Mouse (Mus musculus) thymus, postnatal 0 days (tissue): Measurements from ENCODE around the gene Ak1. TPM values are rescaled to one million over a fixed set of nuclear protein-coding genes. Genes with fewer than 3 reads are reported as not detected.
A peak's percentile ranks its signal among the peaks of the same experiment; 100 is the strongest.

ENCODE experiments used
- DNase-seq: peaks from one replicate; pipeline ENCODE4 v3.0.0-alpha.2; 2015; ENCODE audit warnings: low spot score
- polyA plus RNA-seq: library from polyadenylated mRNA; unstranded; fragments of >200 nt; fragmentation: Nextera tagmentation; extraction: Ambion mirVana; gene quantifications from 2 replicates; pipeline ENCODE4 v1.2.1, GENCODE M21; 2015

The Ak1 gene
- polyA plus RNA-seq, 1 experiment from 2014 or later = 2.4 TPM

DNA sequence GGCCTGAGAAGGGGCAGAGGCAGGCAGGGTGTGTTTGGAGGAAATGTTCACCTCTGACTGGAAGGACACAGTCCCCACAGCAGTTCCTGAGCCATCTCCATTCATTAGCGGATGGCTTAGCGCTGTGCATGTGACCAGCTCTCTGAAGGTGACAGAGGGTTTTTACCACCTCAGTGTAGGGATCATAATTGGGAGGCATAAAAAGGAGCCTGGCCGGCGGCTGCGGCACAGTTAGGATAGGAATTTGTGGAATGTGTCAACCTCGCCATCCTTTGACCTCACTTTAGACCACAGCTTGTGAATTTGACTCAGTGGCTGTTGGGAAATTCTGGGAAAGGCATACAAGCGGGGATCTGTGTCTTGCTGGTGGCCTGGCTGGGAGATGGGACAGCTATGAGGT lies 32.2 kb downstream of the Ak1 start:
- DNase-seq = no peak

DNA sequence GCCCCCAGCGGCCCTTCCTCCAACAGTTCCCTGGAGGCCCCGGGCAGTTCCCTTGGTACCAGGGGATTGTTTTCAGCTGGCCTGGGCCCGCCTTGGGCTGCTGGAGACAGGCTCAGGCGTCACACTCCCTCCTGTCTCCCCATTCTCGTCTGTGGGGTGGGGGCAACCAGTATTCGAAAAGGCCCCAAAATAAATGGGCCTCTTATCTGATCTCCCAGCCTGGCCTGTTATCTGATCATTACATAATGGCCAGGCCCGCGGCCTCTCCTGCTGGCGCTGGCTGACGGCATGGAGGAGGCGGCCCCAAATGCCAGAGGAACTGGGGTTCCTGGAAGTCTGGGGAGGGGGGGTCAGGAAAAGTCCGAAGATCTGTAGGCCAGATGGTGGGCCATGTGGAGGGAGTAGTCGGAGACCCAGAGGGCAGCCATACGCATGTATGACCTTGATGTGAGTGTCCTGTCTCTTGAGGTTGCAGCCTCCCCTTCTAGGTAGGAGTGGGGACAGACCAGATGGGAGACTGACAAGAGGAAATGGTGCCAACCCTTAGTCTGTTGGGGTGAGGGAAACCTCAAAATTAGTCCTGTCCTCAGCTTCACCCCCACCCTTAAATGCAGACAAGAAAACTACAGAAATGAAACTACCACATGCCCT lies 33.3 kb downstream of the Ak1 start:
- DNase-seq = no peak

DNA sequence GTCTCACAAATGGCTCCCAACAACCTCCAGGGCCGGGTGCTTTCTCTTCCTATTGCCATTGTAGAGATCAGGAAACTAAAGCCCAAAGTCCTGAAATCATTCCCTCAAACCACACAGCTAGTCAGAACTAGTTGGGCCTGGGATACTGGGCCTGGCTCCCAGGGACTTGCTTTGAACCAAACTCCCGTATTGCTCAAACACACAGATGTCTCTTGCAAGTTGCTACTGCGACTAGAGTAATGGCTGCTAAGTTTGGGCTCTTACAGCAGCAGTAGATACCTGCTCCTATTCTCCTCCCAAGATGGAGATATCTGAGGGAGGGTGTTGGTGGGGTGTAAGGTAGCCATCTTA lies 33.8 kb downstream of the Ak1 start:
- no peak for DNase-seq

DNA sequence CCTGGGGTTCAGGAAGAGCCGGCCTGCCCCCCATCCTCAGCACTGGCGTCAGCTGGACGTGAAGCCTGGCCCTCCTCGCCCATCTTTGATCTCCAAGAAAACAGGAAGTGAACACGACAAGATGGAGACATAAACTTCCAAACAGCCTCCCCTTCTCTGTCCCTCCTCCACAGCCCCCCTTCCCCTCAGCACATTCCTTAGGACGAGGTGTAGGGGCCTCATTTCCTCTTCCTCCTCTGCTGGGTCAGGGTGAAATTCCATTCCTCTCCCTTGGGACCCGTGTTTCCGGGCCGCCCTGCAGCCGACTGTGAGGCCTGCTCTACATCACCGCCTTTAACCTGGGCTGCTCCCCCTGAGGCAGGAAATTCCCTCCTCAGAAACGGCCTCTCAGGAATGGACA lies 34.3 kb downstream of the Ak1 start:
- no peak for DNase-seq

DNA sequence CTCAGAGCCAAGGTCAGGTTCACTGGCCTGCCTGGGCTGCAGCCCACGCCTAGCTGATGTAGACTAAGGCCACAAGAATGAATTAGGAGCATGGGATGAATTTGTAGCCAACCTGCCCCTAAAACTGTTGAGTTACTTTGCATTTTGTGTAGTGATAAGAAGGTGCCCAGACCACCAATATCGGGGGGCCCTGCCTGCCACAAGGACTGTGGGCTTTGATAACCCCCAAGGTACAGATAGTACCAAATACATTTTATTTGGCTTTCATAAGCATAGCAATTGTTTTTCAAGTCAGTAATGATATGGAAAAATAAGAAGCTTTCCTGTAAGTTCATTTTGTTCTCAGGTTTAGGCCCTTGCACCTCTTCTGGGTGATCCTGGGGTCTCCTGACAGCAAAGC lies 37.3 kb downstream of the Ak1 start:
- no peak for DNase-seq

DNA sequence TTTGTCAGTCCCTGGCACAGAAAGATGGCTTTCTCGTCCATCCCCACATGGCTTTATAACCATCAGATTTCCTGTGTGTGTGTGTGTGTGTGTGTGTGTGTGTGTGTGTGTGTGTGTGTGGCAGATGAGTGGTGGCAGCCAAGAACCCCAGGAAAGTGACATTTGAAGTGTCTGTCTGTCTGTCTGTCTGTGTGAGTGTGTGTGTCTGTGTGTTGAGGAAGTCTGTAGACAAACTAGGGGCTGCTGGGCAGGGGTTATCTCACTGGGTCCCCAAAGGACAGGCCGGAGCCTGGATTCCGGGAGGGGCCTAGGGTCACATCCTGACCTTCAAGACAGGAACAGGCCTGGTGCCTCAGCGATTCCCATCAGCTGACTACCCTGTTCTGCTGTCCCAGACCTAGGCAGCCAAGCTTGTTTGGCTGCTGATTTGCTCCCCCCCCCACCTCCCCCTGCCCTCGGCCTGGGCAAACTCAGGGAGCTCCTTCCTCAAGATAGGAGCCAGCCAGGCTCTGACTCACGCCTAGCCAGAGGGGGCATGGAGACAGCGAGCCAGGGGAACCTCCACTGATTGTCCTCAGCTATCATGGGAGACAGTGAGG lies 40.0 kb downstream of the Ak1 start:
- DNase-seq = no peak

DNA sequence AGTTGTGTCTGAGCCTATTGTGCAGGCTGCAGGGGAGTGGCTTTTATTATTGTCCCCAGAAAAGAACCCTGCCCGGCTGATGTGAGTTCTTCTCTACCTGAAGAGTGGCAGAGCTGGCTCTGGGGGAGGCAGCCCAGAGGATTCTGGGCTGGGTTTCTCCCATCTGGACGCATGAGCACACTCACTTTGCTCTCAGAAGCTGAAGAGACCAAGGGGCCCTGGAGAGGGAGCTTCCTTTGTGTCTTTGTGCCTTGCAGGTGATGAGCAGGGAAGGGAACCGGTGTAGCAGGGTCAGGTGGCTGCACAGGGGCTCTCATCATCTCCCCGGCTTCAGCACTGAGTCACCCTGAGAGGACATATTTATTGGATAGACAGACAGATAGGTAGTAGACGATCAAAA lies 40.7 kb downstream of the Ak1 start:
- peak; percentile 65 for DNase-seq

DNA sequence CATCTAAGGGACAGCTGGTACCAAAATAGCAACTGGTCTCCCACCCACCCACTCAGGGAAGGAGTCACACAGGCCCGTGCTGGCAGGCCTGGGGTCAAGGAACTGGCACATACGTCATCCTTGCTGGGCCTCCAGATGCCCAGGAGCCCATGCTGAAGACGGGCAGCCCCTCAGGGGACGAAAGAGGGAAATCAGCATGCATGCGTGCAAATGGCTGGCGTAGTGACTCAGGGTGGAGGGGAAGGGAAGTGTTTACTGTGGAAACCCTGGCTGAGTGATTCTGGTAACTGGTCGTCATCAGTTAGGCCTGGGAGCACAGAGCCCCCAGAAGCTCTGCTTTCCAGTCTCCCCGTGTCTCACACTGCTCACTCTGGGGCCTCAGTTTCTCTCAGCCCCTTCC lies 43.8 kb downstream of the Ak1 start:
- no peak for DNase-seq

DNA sequence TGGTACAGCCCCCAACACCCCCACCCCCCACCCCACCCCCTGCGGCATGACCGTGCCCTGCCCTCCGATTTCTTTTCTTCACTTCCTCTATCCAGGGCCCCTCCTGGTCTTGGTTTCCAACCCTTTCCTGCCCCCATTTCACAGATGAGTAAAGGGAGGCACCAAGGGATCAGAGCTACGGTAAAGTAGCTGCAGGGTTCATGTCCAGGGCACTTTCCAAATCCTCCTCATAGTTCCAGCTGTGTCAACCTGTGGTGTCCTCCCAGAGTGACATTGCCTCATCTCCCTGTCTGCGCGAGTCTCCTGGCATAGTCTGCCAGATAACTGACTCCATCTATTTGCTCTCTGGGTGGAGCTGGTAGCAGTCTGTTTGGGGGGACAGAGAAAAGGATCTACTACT lies 44.3 kb downstream of the Ak1 start:
- no peak for DNase-seq

DNA sequence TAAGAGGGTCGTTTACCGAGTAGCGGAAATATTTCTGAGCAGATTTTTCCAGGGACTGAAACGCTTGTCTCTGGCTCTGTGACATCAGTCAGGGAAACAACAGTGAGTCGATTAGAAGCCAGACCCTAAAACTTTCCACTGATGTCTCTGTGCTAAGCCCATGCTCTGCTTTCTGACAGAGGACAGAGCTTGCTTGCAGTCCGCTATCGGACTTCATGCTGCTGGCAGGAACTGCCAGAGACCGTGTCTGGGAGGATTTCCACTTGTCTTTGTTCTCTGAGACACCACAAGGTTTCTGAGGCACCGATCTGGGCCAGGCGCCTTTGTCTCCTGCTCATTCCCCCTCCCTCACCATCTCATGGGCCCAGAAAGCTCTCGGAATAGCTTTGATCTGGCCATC lies 46.2 kb downstream of the Ak1 start:
- DNase-seq = no peak

DNA sequence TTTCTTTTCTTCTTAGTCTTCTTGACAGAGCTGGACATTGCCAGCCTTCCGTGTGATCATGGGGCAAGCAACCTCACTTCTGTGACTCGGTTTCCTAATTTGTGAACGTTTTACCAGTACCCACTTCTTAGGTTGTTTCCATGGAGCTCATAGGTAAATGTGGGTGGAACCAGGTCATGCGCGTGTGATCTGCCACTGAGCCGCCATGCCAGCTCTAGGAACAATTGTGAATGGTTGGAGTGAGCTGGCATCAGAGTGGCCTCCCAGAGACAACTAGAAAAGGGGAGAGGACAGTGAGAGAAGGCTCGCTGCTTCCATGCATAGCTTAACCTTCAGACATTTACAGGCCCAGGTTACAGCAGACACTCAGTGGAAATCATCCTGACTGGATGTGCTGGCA lies 46.6 kb downstream of the Ak1 start:
- no peak for DNase-seq

DNA sequence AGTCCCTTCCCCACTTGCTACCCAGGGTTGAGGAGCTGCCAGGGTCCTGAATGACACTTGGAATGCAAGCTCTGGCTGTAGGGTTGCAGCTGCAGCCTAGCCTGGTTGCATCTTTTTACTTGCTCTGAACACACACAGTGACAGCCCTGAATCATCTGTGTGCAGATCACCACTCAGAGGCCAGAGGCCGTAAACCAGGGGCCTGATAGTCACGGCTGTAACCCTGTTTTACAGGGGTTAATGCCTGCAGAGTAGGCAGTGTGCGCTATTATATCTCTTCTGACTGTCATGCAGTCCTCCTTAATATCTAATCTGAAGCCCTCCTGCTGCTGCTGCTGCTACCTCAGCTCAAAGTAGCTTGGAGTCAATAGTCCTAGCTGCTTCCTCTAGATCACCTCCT lies 48.3 kb downstream of the Ak1 start:
- no peak for DNase-seq

DNA sequence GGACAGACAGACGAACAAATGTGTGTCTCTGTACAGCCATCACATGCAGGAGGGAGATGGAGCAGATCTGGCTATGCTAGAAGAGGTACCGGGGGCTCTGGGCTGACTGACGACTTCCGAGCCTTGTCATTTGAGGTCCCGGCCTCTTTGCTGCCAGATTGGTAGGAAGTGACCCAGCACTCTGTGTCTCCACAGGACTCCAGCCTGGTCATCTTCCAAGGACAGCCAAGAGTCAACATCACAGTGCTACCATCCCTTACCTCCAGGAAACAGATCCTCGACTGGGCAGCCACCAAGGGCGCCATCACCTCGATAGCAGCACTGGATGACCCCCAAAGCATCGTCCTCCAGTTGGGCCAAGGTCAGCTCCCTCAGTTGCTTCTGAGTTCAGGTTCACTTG lies 49.6 kb downstream of the Ak1 start:
- no peak for DNase-seq

DNA sequence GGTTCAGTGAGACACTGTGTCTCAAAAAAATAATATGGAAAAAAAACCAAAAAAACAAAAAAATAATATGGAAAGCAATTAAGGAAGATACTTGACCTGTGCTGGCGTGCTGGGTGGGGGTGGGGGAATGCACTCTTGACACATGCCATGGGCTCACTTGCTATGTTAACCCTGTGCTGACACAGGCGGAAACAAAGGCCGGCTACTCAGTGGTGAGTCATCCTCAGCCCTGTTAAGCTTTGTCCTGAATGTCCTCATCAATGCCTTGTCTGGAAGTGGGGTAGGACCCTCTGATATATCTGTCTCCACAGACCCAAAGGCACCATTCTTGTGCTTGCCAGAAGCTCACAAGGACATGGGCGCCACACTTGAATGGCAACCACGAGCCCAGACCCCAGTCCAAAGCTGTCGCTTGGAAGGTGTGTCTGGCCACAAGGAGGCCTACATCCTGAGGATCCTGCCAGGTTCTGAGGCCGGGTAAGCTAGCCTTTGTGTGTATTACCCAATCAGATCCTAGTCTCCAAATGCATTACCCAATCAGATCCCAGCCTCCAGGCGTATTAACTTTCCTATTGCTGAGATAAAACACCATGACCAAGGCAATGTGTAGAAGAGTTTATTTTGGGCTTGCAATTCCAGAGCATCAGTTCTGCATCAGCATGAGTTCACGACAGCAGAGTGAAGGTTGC lies 50.5 kb downstream of the Ak1 start:
- DNase-seq = no peak

DNA sequence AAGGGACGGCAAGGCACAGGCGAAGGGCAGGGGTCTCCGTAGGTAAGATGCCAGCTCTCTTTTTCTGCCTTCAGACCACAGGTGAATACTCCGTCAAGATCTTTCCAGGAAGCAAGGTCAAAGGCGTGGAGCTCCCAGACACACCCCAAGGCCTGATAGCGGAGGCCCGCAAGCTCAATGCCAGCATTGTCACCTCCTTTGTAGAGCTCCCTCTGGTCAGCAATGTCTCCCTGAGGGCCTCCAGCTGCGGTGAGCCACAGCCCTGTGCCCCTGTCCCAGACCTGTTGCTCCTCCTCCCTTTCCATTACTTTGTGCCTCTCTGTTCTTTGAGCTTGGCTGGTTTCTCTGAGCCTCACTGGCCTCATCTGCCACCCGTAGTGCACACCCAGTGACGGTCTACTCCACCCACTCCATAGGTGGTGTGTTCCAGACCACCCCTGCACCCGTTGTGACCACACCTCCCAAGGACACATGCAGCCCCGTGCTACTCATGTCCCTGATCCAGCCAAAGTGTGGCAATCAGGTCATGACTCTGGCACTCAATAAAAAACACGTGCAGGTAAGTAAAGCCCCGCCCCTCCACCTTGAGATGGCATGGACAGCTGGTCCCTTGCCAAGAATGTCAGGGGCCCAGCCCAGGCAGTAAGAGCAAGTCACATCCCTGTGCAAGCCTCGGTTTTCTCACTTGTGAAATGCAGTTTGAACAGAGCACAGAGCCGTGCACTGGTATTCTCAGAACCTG lies 51.8 kb downstream of the Ak1 start:
- no peak for DNase-seq

DNA sequence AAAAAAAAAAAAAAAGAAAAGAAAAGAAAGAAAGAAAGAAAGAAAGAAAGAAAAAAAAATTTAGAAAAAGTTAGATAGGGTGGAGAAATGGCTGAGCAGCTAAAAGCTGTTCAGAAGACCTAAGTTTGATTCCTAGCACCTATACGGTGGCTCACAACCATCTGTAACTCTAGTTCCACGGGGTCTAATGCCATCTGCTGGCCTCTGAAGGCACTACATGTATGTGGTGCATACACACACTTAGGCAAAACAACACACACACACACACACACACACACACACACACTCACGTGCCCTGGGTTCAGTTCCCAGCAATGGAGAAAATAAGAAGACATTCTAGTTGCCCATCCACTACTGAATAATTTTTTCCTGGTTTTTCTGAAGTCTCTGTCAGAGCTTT lies 55.3 kb downstream of the Ak1 start:
- no peak for DNase-seq

DNA sequence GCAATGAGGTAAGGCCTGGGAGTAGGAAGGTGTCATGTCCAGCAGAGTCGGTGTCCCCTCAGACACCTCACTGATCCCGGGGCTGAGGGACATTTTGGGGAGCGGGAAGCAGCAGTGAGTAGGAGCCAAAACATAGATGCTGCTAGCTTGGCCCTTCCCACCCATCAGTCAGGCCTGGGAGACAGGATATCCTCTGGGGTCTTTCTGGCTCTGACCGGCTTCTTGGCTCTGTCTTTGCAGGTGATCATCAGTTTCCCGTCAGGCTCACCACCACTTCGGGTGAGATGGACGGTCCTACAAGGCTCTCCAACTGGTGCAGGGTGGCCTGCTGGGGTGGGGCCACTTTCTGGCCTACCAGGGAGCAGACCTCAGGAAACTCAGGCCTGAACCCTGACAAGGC lies 56.1 kb downstream of the Ak1 start:
- DNase-seq = no peak

DNA sequence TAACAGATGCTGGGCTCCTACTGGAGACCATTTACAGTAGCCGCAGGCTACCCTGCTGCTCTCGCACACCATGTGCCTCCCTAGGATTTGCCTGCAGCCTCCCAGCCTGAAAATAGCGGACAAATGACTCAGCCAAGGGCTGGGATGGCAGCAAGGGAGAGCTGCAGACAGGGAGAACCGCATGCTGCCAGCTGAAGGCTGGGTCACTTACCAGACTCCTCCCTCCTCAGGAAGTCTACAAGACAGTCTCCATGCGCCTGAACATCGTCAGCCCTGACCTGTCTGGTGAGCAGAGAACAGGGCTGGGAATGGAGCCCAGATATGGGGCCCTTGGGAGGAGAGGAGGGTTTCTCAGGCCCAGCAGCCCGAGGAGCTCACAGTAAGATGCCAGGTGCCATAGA lies 58.5 kb downstream of the Ak1 start:
- no peak for DNase-seq

DNA sequence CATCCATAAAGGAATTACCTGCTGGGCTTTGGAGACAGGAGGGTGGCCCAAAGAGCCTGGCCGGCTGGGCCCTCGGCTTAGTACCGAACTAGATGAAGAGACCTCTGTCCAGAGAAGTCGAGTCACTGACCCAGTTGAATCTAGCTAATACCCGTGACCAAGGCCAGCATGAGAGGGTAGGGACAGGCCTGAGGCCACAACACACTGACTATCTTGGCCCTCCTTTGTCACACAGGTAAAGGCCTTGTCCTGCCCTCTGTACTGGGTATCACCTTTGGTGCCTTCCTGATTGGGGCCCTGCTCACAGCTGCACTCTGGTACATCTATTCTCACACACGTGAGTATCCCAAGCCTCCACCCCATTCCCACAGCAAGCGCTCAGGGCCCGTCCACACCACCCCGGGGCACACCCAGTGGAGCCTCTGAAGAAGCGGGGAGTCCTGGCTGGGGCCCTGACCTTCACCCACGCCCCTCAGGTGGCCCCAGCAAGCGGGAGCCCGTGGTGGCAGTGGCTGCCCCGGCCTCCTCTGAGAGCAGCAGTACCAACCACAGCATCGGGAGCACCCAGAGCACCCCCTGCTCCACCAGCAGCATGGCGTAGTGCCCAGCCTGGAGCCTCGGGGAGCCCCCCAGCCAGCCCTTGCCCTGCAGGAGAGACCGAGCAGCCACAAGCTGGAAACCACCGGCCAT lies 59.5 kb downstream of the Ak1 start:
- no peak for DNase-seq

DNA sequence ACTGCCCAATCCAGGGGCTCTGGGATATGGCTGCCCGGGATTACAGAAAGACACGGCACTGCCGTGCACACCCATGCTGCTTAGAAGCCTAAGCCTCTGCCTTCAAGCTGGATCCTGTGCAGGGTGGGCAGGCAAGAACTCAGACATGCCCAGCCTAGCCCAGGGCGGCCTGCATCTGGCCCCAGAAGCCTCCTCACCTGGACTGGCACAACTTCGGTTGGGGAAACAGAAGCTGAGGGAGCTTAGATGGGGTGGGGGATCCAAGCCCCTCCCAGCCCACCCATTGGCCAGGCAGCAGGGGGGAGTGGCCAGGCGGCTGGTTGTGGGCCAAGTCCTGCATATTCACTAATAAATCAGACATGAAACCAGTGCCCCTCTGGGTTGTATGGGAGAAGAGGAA lies 60.2 kb downstream of the Ak1 start:
- DNase-seq = no peak

DNA sequence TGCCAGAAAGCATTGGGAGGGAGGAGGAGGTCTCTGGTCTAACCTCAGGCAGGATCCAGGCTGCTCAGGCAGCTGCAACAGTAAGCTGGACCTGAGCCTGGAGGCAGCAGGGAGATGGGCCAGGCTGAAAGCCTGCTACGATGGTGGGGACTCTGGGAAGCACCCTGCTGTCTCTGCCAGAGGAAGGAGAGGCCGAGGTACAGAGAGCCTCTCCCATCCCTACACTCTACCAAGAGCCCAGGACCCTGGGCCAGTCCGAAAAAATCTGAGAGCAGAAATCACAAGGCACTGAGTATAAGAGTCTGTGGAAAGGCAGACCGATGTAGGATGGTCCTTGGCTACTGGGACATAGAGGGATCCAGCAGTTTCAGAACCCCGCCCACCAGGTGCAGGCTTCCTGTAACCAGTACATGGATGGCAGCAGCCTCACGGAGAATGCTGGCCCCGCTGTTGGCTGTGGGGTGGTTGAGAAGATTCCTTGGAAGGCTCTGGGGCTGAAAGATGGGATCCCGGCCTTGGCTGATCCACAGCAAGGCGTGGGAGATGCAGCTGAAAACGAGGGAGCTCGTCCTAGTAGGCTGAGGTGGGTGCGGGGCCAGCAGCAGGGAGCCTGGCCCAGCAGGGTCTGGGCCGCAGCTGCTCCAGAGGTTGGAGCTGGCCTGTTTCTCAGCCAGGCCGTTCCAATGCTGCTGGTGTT lies 61.3 kb downstream of the Ak1 start:
- DNase-seq = no peak
